Mouse (Mus musculus) layer of hippocampus, adult 11-12 months (tissue): ENCODE results near the gene Pde6h.
A peak's percentile ranks its signal among the peaks of the same experiment; 100 is the strongest.

ENCODE experiments used
- DNase-seq: peaks from one replicate; pipeline ENCODE4 v3.0.0; 2022; ENCODE audit warnings: low spot score

Pde6h gene

DNA sequence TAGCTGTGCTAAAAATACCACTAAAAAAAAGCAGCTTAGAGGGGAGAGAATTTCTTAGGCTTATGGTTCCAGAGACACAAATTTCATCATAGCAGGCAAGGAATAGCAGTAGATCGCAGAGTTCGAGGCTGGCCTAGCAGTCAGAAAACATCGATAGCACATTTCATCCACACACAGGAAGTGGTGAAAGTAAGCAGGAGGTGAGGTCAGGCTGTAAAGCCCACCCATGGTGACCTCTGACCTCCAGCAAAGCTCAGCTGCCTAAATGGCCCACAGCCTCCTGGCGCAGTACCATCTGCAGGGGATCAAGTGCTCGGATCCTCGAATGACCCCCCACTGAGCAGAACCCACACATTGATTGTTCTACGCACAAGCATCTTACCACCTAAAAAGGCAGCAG, 59.6 kb downstream of the Pde6h start:
- DNase-seq: no peak

DNA sequence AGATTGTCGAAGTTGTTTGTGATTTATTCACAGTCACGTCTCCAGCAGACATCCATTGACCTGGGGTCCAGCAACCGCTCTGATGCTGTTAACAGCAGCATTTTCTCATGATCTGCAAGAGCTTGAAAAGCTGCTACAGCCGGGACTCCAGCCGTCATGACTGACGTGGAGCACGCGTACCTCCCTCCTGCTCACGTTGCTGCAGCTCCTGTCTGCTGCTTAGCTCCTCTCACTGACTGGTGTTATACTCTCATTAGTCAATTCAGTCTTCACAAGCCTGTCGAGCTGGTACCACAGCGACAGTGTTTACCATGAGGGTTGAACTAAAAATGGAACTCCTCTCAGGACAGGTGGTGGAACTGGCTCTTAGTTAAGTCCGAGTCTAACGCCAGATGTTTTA, 62.4 kb downstream of the Pde6h start:
- DNase-seq: no peak

- no peak for DNase-seq
Measured at GRCm38 (mm10) chr6:136986718-136987117, 63.1 kb downstream of the Pde6h start.

GRCm38 (mm10) chr6:136988536-136989060, 65.0 kb downstream of the Pde6h start:
- DNase-seq: no peak

GRCm38 (mm10) chr6:136989824-136990497, 66.3 kb downstream of the Pde6h start:
- no peak for DNase-seq

DNA sequence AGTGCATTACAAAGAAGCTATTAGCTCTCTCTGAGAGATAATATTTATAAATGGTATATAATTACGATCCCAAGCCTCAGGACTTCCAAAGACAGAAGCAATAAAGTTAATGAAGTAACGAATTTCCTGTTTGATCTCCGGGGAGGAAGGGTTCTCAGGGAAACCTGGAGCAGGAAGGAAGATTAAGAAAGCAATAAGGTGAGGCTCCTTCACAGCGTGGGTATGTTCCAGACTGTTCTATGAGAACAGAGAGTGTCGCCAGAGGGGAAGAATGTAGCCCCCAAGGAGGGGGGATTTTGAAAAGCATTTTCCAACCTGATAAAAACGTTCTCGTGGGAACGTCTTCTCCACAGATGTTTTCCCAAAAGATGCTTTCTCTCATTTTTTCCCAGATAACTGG, 66.9 kb downstream of the Pde6h start:
- no peak for DNase-seq

GRCm38 (mm10) chr6:136993574-136993973, 69.9 kb downstream of the Pde6h start:
- no peak for DNase-seq

- no peak for DNase-seq
Measured at GRCm38 (mm10) chr6:136995533-136995932, 71.9 kb downstream of the Pde6h start.

DNA sequence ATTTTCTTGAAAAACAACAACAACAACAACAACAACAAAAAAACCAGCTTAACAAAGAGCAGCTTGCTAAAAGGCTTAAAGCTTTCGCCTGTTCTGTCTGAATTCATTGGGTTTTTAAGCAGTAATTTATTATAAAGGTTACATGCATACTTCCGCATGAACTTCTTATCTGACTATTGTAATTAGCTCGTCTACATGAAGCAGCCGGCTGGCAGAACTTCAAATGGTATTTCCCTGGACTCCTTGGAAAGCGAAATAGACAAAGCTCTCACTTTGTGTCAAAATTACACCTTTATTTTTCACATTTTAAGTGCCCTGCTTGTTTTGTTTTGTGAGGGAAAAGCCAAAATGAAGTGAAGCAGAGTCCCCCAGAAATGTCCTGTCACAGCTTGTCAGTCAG, 72.7 kb downstream of the Pde6h start:
- DNase-seq: no peak

- peak; percentile 55 for DNase-seq
Measured at GRCm38 (mm10) chr6:136998181-136998580, 74.5 kb downstream of the Pde6h start.

- no peak for DNase-seq
Measured at GRCm38 (mm10) chr6:136999009-136999408, 75.4 kb downstream of the Pde6h start.

GRCm38 (mm10) chr6:136999707-137000446, 76.2 kb downstream of the Pde6h start:
- DNase-seq: no peak

- DNase-seq: no peak
Measured at GRCm38 (mm10) chr6:137000706-137001105, 77.1 kb downstream of the Pde6h start.

DNA sequence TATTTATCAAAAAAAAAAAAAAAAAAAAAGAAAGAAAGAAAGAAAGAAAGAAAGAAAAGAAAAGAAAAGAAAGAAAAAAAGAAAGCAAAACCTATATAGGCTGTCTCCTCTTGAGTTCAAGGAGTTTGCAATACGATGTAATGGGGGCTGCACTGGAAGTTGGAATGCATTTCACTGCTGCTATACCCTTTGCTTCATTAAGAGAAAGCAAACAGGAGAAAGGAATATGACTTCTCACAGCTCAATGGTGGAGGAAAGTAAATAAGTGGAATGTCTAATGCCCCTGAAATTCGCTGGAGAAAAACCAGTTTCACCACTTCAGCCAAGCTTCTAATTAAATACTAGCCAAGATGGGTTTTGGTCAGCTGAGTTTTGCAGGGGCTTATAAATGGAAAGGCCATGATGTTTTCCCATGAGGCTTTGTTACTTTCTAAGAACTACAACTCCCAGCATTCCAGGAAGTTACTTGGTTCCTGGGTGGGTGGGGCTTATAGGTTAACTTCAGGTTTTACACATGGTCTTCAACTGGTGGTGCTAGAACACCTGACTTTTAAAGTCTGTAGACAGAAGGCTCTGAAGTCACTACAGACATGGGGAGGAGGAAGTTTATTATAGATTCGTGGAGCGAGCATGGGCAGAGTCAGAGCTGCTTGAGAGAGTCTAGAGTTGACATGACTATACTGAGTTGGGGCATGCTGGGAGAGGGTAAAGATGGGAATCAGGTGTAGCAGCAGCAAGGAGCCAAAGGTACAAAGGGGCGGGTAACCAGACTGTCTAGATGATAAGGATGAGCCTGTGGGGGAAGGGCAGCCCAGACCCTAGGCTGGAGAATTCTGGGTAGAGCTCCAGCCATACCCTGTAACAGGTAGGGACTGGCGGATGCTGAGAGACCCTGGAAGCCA, 77.9 kb downstream of the Pde6h start:
- DNase-seq: no peak

- no peak for DNase-seq
Measured at GRCm38 (mm10) chr6:137002169-137002514, 78.5 kb downstream of the Pde6h start.

DNA sequence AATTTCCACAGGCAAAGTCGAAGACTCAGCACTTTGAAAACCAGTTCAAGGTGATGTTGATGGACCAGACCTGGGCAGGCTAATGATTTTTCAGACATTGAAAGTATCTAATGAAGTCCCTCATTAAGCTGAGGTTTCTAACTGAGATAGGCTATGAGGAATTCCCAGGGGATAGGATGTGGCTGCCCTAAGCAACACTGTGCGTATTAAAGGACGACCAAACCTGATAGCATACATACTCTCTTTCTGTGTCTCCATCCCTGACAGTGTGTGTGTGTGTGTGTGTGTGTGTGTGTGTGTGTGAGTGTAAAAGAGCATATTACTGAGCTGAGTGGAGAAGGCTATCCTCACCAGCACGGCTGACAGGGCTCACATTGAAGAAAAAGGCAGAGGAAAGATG, 80.7 kb downstream of the Pde6h start:
- no peak for DNase-seq

DNA sequence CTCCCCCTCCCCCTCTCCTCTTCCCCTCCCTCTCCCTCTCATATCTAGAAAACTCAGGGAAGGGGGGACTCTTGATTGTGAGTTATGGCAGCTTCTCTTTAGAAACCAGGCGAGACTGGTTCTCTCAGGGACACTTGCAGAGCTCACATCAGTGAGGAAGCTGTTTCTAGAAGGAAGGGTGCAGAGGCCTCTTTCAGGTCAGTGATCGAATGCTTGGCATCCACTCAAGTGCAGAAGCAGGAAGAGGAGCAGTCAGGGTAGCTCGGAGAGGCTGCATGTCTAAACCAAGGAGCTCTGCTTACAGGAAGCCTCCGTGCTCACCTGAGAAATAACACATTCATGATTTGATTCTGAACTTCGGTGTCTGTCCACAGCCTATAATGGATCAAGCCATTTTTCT, 87.6 kb downstream of the Pde6h start:
- DNase-seq: no peak

DNA sequence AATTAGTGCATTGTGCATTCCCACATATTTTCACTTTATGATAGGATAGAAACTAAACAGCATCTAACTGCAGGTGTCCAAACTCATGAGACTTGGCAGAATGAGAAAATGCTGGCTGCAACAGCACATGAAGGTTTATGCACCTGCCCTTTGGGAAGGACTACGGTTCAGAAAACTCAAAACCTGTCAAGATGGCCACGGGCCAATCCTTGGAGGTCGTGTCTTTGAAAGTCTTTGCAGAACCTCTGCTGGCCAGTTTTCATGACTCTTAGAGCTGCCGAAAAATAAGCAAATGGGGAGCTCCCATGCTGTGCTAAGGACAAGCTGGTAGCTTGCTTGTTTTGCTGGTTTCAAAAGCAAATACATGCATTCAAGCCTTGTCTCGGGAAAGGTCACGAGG, 90.7 kb downstream of the Pde6h start:
- DNase-seq: no peak

GRCm38 (mm10) chr6:137017216-137017973, 93.8 kb downstream of the Pde6h start:
- no peak for DNase-seq
